Mouse (Mus musculus): ENCODE results near the gene Ccdc182. TPM values are rescaled to one million over a fixed set of nuclear protein-coding genes. Genes with fewer than 3 reads are reported as not detected.

Gene Ccdc182
- polyA plus RNA-seq, 1 experiment from 2014 or later = not detected

- WGBS = 91% methylated on average over 3 of the region's 3 CpGs
- no peak for ATAC-seq
Measured at GRCm38 (mm10) chr11:88337926-88338325, 44.1 kb downstream of the Ccdc182 start.

More at GRCm38 (mm10) chr11:88337926-88338325, 44.1 kb downstream of the Ccdc182 start:
- H3K27me3 ChIP-seq (replicated peaks) = no peaks in the 10 kb centered on the region
- H3K4me3 ChIP-seq (replicated peaks) = no peak overlapping the region
- H3K9me3 ChIP-seq = no peaks in the 10 kb centered on the region
- H3K4me1 ChIP-seq (replicated peaks) = no peaks in the 10 kb centered on the region
- H3K36me3 ChIP-seq = 0 out of 2 replicates have a peak, but pooled peaks cover 4% of the 10 kb centered on the region
- H3K4me2 ChIP-seq (replicated peaks) = no peak overlapping the region
- no peak overlapping the region for H3K27ac ChIP-seq
- H3K9ac ChIP-seq = no peak overlapping the region

Other genes starting within 250 kb of the Ccdc182 start
- gene Srsf1, start 246.7 kb upstream of the Ccdc182 start, polyA plus RNA-seq (2015; fragmentation: Nextera tagmentation; extraction: Ambion mirVana) = 237 and 244 TPM in 2 replicates
- 30.4 and 32.4 TPM in 2 replicates for gene Vezf1, start 225.8 kb upstream of the Ccdc182 start, polyA plus RNA-seq (2015; fragmentation: Nextera tagmentation; extraction: Ambion mirVana)
- gene Cuedc1, start 196.0 kb upstream of the Ccdc182 start, polyA plus RNA-seq (2015; fragmentation: Nextera tagmentation; extraction: Ambion mirVana) = 14.2 and 17.6 TPM in 2 replicates
- gene Mrps23, start 89.7 kb upstream of the Ccdc182 start, polyA plus RNA-seq (2015; fragmentation: Nextera tagmentation; extraction: Ambion mirVana) = 59.6 and 62.3 TPM in 2 replicates